Mouse (Mus musculus) heart, adult 2 months (tissue): ENCODE data around the gene Fam187a.

Experiments used
- EP300 ChIP-seq: fragments of 200-500 bp; IDR thresholded peaks from 2 replicates; pipeline ENCODE4 v1.6.1; 2011; ENCODE audit warnings: low read depth, low read length, control low read depth; ENCODE audit not compliant: insufficient read depth
- POLR2A ChIP-seq: fragments of 200-500 bp; IDR thresholded peaks from 2 replicates; pipeline ENCODE4 v1.6.1; 2011; ENCODE audit warnings: mild to moderate bottlenecking, low read depth, low read length, control low read depth; ENCODE audit not compliant: insufficient read depth

GRCm38 (mm10) chr11:102835549-102835948 lies 49.4 kb upstream of the Fam187a start, which contains the start of gene Higd1b:
- TF ChIP-seq POLR2A (no peak), EP300 (no peak)
